Mouse (Mus musculus) megakaryocyte progenitor cell, adult 5-6 weeks (primary cell): ENCODE measurements around the gene Agpat1. TPM values are rescaled to one million over a fixed set of nuclear protein-coding genes. Genes with fewer than 3 reads are reported as not detected.

Experiments used
- ATAC-seq: replicated peaks from 2 replicates; pipeline ENCODE4 v1.8.0; 2016; ENCODE audit warnings: mild to moderate bottlenecking, moderate TSS enrichment, inconsistent platforms; ENCODE audit not compliant: poor library complexity
- total RNA-seq, 2 experiments: library from RNA; stranded (forward) in 1 of 2; stranded (reverse) in 1 of 2; fragments of 157-497, 149-512 nt in 1 of 2; fragments of 200-1000 nt in 1 of 2; gene quantifications; 2 replicates each; pipeline versions ENCODE4 v1.2.3 to v1.2.4; 2015 to 2017

Gene Agpat1
- total RNA-seq, 2 experiments from 2014 or later = 20.2 to 33.6 TPM

DNA sequence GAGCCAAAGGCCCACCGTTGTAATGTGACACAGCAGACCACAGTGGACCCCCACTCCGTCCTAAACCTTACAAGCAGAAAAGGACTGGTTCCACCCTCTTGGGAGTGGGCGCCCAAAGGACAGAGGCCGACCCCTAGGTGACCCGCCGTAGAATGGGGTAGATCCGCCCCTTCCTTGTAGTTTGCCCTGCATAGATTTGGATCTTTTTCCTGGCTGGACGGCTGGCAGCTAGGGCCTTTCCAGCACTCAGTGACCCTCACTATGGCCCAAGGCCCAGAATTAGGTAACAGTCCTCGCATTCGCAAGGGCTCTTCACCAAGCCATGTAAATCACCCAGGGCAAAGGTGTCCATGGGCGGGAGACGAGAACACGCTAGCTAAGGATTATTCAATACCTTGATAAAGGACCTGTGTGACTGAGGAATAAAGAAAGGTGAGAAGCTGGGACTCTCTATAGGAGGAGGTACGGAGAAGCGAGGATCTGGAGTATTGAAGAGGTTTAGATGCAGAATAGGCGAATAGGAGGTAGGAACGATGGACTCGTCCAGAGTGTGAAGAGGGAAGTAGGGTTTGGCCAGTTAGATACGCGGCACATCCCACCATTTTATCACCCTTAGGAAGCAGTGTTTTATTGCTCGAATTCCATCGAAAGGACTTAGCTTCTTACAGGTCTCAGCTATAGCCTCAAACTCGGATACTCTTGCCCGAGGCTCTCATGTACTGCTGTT, 612 bp downstream of the Agpat1 start:
- no peak for ATAC-seq

DNA sequence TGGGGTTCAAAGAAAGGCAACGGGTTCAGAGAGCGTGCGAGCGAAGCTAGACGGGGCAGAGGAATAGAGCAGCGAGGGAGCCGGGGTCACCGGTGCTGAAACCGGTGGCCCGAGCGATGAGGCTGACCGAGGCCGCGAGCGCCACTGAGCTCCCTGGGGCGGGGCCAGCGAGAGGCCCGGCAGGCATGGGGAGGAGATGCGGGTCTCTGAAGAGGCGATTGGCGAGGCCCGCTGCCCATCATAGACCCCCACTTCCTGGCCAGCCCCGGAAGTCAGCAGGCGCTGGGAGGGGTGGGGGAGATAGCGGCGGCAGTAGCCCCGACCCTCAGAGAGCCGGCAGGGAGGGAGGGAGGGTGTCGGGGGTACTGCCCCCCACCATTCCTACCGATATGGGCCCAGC, 1.5 kb downstream of the Agpat1 start:
- peak; percentile 45 for ATAC-seq

GRCm38 (mm10) chr17:34606186-34607039, 2.4 kb downstream of the Agpat1 start:
- no peak for ATAC-seq

DNA sequence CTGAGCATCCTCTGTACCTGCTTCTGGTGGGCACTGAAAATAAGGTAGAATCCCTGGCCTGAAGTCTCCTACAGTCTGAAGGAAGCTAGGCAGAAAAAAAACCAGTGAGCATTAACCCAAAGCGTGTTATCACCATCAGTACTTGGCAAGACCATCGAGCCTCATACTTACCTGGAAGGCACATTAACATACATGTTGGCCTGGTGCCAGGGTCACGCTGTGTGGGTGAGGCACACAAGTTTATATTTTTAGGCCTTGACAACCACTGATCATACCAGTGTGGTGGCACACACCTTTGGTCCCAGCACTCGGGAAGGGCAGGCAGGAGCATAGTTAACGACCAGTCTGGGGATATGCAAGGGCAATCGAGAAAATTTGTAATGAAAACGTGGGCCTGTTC, 3.9 kb downstream of the Agpat1 start:
- no peak for ATAC-seq

GRCm38 (mm10) chr17:34611050-34611449, 7.0 kb downstream of the Agpat1 start:
- ATAC-seq = no peak

- peak; percentile 95 for ATAC-seq
Measured at GRCm38 (mm10) chr17:34613054-34613645, 9.1 kb downstream of the Agpat1 start.

DNA sequence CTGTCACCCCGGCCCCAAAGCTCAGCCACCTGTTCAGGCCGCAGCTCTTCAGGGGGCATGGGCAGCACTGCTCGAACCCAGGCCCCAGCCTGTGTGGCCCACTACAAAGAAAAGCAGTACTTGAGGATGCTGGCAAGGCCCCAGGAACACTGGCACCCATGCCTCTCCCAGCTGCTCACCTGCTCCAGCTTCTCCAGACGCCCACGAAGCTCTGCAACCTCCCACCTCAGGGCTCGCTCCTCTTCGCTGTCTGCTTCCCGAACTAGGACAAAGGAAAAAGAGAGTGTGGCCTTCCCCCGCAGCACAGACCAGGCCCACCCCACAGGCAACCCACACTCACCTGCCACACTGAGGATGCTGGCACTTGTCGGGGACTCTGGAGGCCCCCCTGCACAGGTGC, 9.8 kb downstream of the Agpat1 start:
- no peak for ATAC-seq

DNA sequence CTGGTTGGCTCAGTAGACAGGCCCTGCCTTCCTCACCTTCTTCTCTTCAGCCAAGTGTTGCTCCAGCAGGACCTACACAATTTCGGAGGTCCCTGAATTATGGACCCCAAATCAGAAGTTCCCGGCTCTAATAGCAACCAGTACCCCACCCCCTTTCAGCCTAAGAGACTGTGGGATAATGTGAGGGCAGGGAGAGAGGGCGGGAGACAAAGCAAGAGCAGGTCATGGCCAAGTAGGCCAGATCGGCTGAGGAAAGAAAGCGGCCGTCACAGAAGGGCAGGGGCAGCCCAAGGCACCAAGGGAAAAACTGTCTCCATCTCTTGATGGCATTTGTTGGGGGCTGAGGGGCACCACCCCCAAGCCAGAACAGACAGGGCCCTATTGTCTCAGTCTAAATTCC, 11.8 kb downstream of the Agpat1 start, which contains the start of gene Egfl8:
Egfl8 (minus strand) TSS at position 101 of the 400 bp plus-strand sequence.
- no peak for ATAC-seq

DNA sequence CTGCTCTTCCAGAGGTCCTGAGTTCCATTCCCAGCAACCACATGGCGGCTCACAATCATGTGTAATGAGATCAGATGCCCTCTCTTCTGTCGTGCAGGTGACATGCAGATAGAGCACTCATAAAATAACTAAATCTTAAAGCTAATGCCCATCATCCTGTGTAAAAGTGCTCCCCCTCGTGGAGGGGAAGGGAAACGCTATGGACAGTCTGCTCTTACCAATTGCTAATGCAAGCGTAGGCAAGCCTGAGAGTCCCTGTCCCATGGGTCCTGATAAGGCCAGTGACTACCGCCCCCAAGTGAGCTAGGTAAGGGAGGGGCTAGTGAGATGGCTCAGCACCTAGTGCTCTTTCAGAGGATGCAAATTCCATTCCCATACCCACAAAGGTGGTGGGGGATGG, 14.9 kb downstream of the Agpat1 start:
- ATAC-seq = peak; percentile 97

DNA sequence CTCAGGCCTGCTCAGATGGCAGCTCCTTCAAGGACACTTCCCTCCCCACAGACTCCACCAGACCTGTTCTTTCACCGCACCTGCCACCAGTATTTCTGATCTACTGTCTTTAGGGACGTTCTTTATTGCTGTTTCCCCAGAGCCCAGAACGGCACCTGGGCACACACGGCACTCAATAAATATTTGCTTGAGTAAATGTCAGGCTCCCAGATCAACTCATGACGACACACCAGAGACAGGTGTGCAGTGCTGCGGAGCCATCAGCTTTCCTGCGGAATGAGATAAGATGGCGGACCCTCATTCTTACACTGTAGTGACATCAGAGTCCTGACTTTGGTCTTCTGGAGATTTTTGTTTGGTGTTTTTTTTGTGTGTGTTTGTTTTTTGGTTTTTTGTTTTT, 16.9 kb downstream of the Agpat1 start:
- no peak for ATAC-seq

DNA sequence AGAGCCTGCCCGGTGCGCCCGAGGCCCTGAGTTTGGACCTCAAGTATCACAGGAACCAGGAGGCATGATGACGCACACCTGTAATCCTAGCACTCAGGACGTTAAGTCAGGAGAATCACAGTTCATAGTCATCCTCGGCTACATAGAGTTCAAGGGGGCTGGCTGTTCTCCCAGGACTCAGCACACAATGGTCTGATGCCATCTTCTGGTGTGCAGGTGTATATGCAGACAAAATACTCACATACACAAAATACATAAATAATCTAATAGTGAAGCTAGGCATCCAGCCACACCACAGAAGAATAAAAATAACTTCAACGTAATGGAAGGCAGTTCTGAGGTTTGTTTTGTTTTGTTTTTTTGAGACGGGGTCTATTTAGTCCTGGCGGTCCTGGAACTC, 19.1 kb downstream of the Agpat1 start:
- no peak for ATAC-seq

GRCm38 (mm10) chr17:34624981-34625380, 20.9 kb downstream of the Agpat1 start:
- ATAC-seq = no peak

DNA sequence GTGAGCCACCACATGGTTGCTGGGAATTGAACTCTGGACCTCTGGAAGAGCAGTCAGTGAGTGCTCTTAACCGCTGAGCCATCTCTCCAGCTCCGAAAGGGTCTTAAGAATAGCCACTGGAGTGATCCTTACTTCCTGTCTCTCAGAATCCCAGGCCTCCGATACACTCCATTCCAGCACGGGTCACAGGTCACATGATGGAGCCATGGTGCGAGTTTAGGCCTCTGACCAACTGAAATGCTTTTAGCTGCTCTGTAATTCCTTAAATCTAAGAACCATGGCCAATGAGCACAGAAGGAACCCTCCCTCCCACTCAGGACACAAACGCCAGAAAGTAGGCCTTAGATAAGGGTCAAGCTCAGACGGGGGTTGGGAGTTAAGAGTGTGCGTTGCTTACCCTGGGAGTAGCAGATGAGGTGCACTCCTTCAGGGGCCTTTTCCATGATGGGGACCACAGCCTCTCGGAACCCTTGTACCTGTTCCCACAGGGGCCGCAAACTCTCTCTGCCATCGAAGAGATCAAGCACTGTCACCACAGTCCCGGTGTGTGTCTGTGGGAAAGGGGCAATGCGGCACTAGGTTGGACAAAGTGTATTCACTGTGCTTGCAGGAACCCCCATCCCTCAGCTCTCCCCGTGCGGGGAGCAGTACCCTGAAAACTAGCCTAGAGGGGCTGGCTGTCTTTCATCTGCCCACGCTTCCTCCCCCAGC, 22.2 kb downstream of the Agpat1 start:
- ATAC-seq = no peak

- peak; percentile 47 for ATAC-seq
Measured at GRCm38 (mm10) chr17:34626773-34627092, 22.7 kb downstream of the Agpat1 start.

DNA sequence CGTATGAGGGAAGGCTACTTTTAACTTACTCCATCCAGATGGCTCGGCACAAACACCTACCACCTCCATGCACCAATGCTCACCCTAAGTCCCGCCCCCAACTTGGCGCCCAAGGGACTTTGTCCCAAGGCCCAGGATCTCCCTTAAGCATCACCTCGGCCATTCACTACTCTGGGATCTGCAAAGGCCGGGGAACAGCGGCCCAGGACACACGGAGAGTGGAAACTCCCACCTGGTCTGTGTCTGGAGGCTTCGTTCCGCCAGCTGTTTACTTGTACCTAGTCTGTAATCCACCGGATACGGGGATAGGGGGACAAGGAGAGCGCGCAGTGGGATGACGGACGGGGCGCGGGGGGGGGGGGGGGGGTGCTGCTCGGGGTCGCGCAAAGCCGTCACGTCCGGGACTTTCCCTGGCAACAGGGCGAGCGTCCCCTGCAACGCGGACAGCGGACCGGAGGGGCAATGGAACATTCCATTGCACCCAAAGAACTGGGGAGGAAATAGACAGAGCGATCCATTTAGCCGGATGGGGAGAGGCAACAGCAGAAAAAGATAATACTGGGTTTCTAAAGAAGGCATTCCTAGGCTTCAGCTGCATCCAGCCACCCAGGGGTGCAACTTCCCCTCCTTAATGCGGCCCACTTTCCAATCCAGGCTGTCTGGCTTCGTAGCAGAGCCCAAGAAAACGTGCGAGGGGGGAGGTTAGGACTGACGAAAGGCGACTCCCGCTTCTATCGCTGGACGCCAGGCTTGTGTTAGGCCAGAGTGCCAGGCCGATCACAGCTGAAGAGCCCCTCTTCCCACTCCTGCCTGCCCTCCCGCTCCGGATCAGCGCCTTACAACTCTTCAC, 23.3 kb downstream of the Agpat1 start:
- ATAC-seq = peak; percentile 72

- ATAC-seq = no peak
Measured at GRCm38 (mm10) chr17:34627943-34628643, 24.0 kb downstream of the Agpat1 start, which contains the start of gene Ppt2. TSS of gene Ppt2 (minus strand) at chr17:34628510.

GRCm38 (mm10) chr17:34628644-34628967, 24.5 kb downstream of the Agpat1 start:
- ATAC-seq = no peak

GRCm38 (mm10) chr17:34629221-34629751, 25.2 kb downstream of the Agpat1 start, which contains the start of gene Prrt1:
TSS of gene Prrt1 (plus strand) at chr17:34629533.
- ATAC-seq = no peak

- no peak for ATAC-seq
Measured at GRCm38 (mm10) chr17:34629796-34630603, 25.9 kb downstream of the Agpat1 start.
